Mouse (Mus musculus): ENCODE results near the gene Tnfrsf26. TPM values are rescaled to one million over a fixed set of nuclear protein-coding genes. Genes with fewer than 3 reads are reported as not detected.

Gene Tnfrsf26
- polyA plus RNA-seq, 1 experiment = not detected

- TF ChIP-seq CTCF (IDR thresholded peaks at IDR 0.05; ENCODE audit: control insufficient read depth, insufficient read depth, insufficient replicate concordance, low read depth, low read length) (no peak), POLR2A (IDR thresholded peaks at IDR 0.05; ENCODE audit: control insufficient read depth, low read depth, low read length) (no peak)
- no peaks in the 10 kb centered on the region; the same call in none of the 2 replicates for H3K36me3 ChIP-seq (ENCODE audit: control insufficient read depth, insufficient read depth, low read length)
- H3K27me3 ChIP-seq (ENCODE audit: control insufficient read depth, insufficient read depth, low read length) = no peaks in the 10 kb centered on the region
- H3K4me3 ChIP-seq (ENCODE audit: control insufficient read depth, low read depth, low read length) = no peak overlapping the region
- no peak overlapping the region for H3K27ac ChIP-seq (ENCODE audit: control insufficient read depth, insufficient read depth, low read depth, low read length)
- H3K4me1 ChIP-seq (ENCODE audit: control insufficient read depth, insufficient read depth, low read length) = no peaks in the 10 kb centered on the region
Observed at GRCm38 (mm10) chr7:143575751-143576150, 52.8 kb downstream of the Tnfrsf26 start.

GRCm38 (mm10) chr7:143565648-143566039, 62.9 kb downstream of the Tnfrsf26 start:
- H3K36me3 ChIP-seq (ENCODE audit: control insufficient read depth, insufficient read depth, low read length) = peaks cover 3% of the 10 kb centered on the region
- no peak overlapping the region for H3K4me3 ChIP-seq (ENCODE audit: control insufficient read depth, low read depth, low read length)
- H3K4me1 ChIP-seq (ENCODE audit: control insufficient read depth, insufficient read depth, low read length) = no peaks in the 10 kb centered on the region
- no peak overlapping the region for H3K27ac ChIP-seq (ENCODE audit: control insufficient read depth, insufficient read depth, low read depth, low read length)
- TF ChIP-seq CTCF (IDR thresholded peaks at IDR 0.05; ENCODE audit: control insufficient read depth, insufficient read depth, insufficient replicate concordance, low read depth, low read length) = no peak
- no peak for TF ChIP-seq POLR2A (IDR thresholded peaks at IDR 0.05; ENCODE audit: control insufficient read depth, low read depth, low read length)
- H3K27me3 ChIP-seq (ENCODE audit: control insufficient read depth, insufficient read depth, low read length) = no peaks in the 10 kb centered on the region

GRCm38 (mm10) chr7:143565015-143565647, 63.4 kb downstream of the Tnfrsf26 start:
- H3K4me1 ChIP-seq (ENCODE audit: control insufficient read depth, insufficient read depth, low read length) = no peaks in the 10 kb centered on the region
- TF ChIP-seq CTCF (IDR thresholded peaks at IDR 0.05; ENCODE audit: control insufficient read depth, insufficient read depth, insufficient replicate concordance, low read depth, low read length) (no peak), POLR2A (IDR thresholded peaks at IDR 0.05; ENCODE audit: control insufficient read depth, low read depth, low read length) (no peak)
- H3K27ac ChIP-seq (ENCODE audit: control insufficient read depth, insufficient read depth, low read depth, low read length) = no peak overlapping the region
- no peaks in the 10 kb centered on the region for H3K27me3 ChIP-seq (ENCODE audit: control insufficient read depth, insufficient read depth, low read length)
- H3K4me3 ChIP-seq (ENCODE audit: control insufficient read depth, low read depth, low read length) = no peak overlapping the region
- H3K36me3 ChIP-seq (ENCODE audit: control insufficient read depth, insufficient read depth, low read length) = peaks cover 3% of the 10 kb centered on the region

- no peak for TF ChIP-seq CTCF (IDR thresholded peaks at IDR 0.05; ENCODE audit: control insufficient read depth, insufficient read depth, insufficient replicate concordance, low read depth, low read length)
- no peak for TF ChIP-seq POLR2A (IDR thresholded peaks at IDR 0.05; ENCODE audit: control insufficient read depth, low read depth, low read length)
- Histone ChIP-seq H3K4me1 (ENCODE audit: control insufficient read depth, insufficient read depth, low read length) (no peaks in the 10 kb centered on the region), H3K4me3 (ENCODE audit: control insufficient read depth, low read depth, low read length) (no peak overlapping the region), H3K36me3 (ENCODE audit: control insufficient read depth, insufficient read depth, low read length) (peaks cover 1% of the 10 kb centered on the region), H3K27ac (ENCODE audit: control insufficient read depth, insufficient read depth, low read depth, low read length) (no peak overlapping the region), H3K27me3 (ENCODE audit: control insufficient read depth, insufficient read depth, low read length) (no peaks in the 10 kb centered on the region)
Observed at GRCm38 (mm10) chr7:143563787-143564186, 64.7 kb downstream of the Tnfrsf26 start.

Other genes starting within 250 kb of the Tnfrsf26 start
- gene Cdkn1c, start 167.7 kb downstream of the Tnfrsf26 start, polyA plus RNA-seq (2012; rRNA removed) = 41.7 and 45.9 TPM in 2 replicates
- 38.0 and 41.9 TPM in 2 replicates for gene Slc22a18, start 155.0 kb downstream of the Tnfrsf26 start, polyA plus RNA-seq (2012; rRNA removed)
- gene Phlda2, start 125.6 kb downstream of the Tnfrsf26 start, polyA plus RNA-seq (2012; rRNA removed) = 0.35 and 0.40 TPM in 2 replicates
- gene Nap1l4, start 79.6 kb downstream of the Tnfrsf26 start, polyA plus RNA-seq (2012; rRNA removed) = 57.5 and 60.3 TPM in 2 replicates
- 14.5 TPM in 2 replicates for gene Cars, start 28.6 kb downstream of the Tnfrsf26 start, polyA plus RNA-seq (2012; rRNA removed)
- gene Tnfrsf22, start 20.9 kb upstream of the Tnfrsf26 start, polyA plus RNA-seq (2012; rRNA removed) = 0.87 and 0.88 TPM in 2 replicates
- 0.60 and 0.63 TPM in 2 replicates for gene Tnfrsf23, start 57.1 kb upstream of the Tnfrsf26 start, polyA plus RNA-seq (2012; rRNA removed)
- 7.9 and 8.4 TPM in 2 replicates for gene Osbpl5, start 128.3 kb upstream of the Tnfrsf26 start, polyA plus RNA-seq (2012; rRNA removed)
- not detected in 2 replicates for gene Mrgprg, start 138.3 kb upstream of the Tnfrsf26 start, polyA plus RNA-seq (2012; rRNA removed)
- 0.11 and 0.18 TPM in 2 replicates for gene Mrgpre, start 155.8 kb upstream of the Tnfrsf26 start, polyA plus RNA-seq (2012; rRNA removed)
- 11.4 and 12.1 TPM in 2 replicates for gene Nadsyn1, start 194.1 kb upstream of the Tnfrsf26 start, polyA plus RNA-seq (2012; rRNA removed)
- gene Dhcr7, start 194.4 kb upstream of the Tnfrsf26 start, polyA plus RNA-seq (2012; rRNA removed) = 42.3 and 42.9 TPM in 2 replicates
- 224 and 242 TPM in 2 replicates for gene Gm498, start 238.1 kb upstream of the Tnfrsf26 start, polyA plus RNA-seq (2012; rRNA removed)